Mouse (Mus musculus) bone marrow macrophage, adult 2 months (primary cell): ENCODE measurements around the gene Phf3.

Experiments
- CTCF ChIP-seq: IDR thresholded peaks from 2 replicates; pipeline ENCODE4 v1.5.1; 2012; ENCODE audit warnings: low read depth, mild to moderate bottlenecking, low read length, moderate library complexity
- POLR2A ChIP-seq: IDR thresholded peaks from 2 replicates; pipeline ENCODE4 v1.6.1; 2012; ENCODE audit warnings: mild to moderate bottlenecking, low read depth, low read length, borderline replicate concordance

DNA sequence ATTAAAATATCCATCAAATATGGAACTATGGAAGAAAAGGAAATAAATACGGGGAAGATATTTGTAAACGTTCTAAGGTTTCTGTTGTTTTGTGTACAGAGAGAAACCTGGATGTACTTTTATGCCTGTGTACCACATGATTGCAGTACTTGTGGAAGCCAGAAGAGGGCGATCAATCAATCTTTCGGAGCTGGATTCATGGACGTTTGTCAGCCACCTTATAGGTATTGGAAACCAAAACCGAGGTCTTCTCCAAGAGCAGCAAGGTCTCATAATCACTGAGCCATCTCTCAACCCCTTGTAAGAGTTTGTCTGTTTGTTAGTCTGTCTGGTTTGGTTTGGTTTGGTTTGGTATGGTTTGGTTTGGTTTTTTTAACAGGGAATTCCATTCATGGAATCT lies 93.4 kb downstream of the Phf3 start:
- TF ChIP-seq CTCF (no peak), POLR2A (no peak)
